ENCODE assay signal across 13 mouse cellular contexts in genomic region chr5:96922716-96923076, GRCm38 (mm10).
DNase-seq lines count a peak whose midpoint lies in the region; ATAC-seq and TF ChIP-seq lines count a peak whose summit lies in the region.
"Had no signal": no experiment of that assay in that cellular context is flagged by ENCODE, and none has a peak within 500 bp of the region (broad histone marks: within the 10 kb centered on the region; RNA-seq: fewer than 3 reads in every experiment).

No protein-coding gene starts in this region.

- no peak for ATAC-seq in hindbrain, embryonic 16.5 days
- ATAC-seq in hindbrain, embryonic 11.5 days (ENCODE audit: low FRiP score) = no peak
- ATAC-seq in midbrain, embryonic 14.5 days (ENCODE audit: low FRiP score, low TSS enrichment) = no peak
- ATAC-seq in midbrain, postnatal 0 days (ENCODE audit: low FRiP score) = no peak
- no peak for ATAC-seq in embryonic facial prominence, embryonic 13.5 days (ENCODE audit: insufficient number of reproducible peaks, insufficient read depth, low FRiP score, low TSS enrichment, low read depth)
- no peak for ATAC-seq in liver, embryonic 16.5 days (ENCODE audit: low read depth)
- ATAC-seq: activated CD4-positive, CD25-positive, alpha-beta regulatory T cell, adult 4 months; forebrain, embryonic 14.5 days; hindbrain, postnatal 0 days had no signal

- H3K27me3 ChIP-seq in hindbrain, embryonic 16.5 days (replicated peaks; ENCODE audit: control insufficient read depth, insufficient read depth, low read length) = no peaks in the 10 kb centered on the region
- H3K27me3 ChIP-seq in hindbrain, embryonic 11.5 days (ENCODE audit: control insufficient read depth, insufficient read depth, low read length) = no peaks in the 10 kb centered on the region
- H3K27me3 ChIP-seq in midbrain, embryonic 14.5 days (ENCODE audit: control insufficient read depth, insufficient read depth, low read length) = no peaks in the 10 kb centered on the region
- no peaks in the 10 kb centered on the region for H3K27me3 ChIP-seq in midbrain, postnatal 0 days (ENCODE audit: insufficient read depth, low read length)
- H3K27me3 ChIP-seq in embryonic facial prominence, embryonic 13.5 days = no peaks in the 10 kb centered on the region
- no peaks in the 10 kb centered on the region for H3K27me3 ChIP-seq in liver, embryonic 16.5 days (ENCODE audit: control insufficient read depth, insufficient read depth, low read depth, low read length)
- H3K27me3 ChIP-seq: midbrain, embryonic 12.5 days had no signal

- no peak for TF ChIP-seq CTCF in midbrain, postnatal 0 days (IDR thresholded peaks at IDR 0.05)

- H3K9ac ChIP-seq in hindbrain, embryonic 16.5 days (ENCODE audit: low read depth, low read length) = no peak overlapping the region
- H3K9ac ChIP-seq in hindbrain, embryonic 11.5 days (ENCODE audit: low read depth, low read length) = no peak overlapping the region
- no peak overlapping the region for H3K9ac ChIP-seq in midbrain, embryonic 14.5 days (replicated peaks; ENCODE audit: low read length)
- no peak overlapping the region for H3K9ac ChIP-seq in midbrain, postnatal 0 days (replicated peaks; ENCODE audit: low read length, poor library complexity, severe bottlenecking)
- no peak overlapping the region for H3K9ac ChIP-seq in embryonic facial prominence, embryonic 13.5 days
- peak overlapping the region; percentile 57; the same call in 1 of the 2 replicates for H3K9ac ChIP-seq in liver, embryonic 16.5 days (ENCODE audit: low read depth, low read length)
- H3K9ac ChIP-seq: midbrain, embryonic 12.5 days had no signal

- no peak overlapping the region for H3K4me3 ChIP-seq in hindbrain, embryonic 16.5 days (ENCODE audit: low read length)
- no peak overlapping the region for H3K4me3 ChIP-seq in hindbrain, embryonic 11.5 days (ENCODE audit: low read depth, low read length)
- H3K4me3 ChIP-seq in midbrain, embryonic 14.5 days (replicated peaks; ENCODE audit: low read depth, low read length) = no peak overlapping the region
- no peak overlapping the region for H3K4me3 ChIP-seq in midbrain, postnatal 0 days (ENCODE audit: low read depth, low read length)
- H3K4me3 ChIP-seq in embryonic facial prominence, embryonic 13.5 days = no peak overlapping the region
- no peak overlapping the region for H3K4me3 ChIP-seq in liver, embryonic 16.5 days (ENCODE audit: low read depth, low read length)
- H3K4me3 ChIP-seq: midbrain, embryonic 12.5 days had no signal

- no peaks in the 10 kb centered on the region; the same call in none of the 2 replicates for H3K4me1 ChIP-seq in hindbrain, embryonic 16.5 days (ENCODE audit: control insufficient read depth, insufficient read depth, low read depth, low read length)
- no peaks in the 10 kb centered on the region for H3K4me1 ChIP-seq in hindbrain, embryonic 11.5 days (replicated peaks; ENCODE audit: control insufficient read depth, insufficient read depth, low read length)
- H3K4me1 ChIP-seq in midbrain, embryonic 14.5 days (ENCODE audit: control insufficient read depth, insufficient read depth, low read length) = 0 out of 2 replicates have a peak, but pooled peaks cover 4% of the 10 kb centered on the region
- H3K4me1 ChIP-seq in midbrain, postnatal 0 days (ENCODE audit: insufficient read depth, low read length) = no peaks in the 10 kb centered on the region
- peaks cover 13% of the 10 kb centered on the region; the same call in 1 of the 2 replicates for H3K4me1 ChIP-seq in embryonic facial prominence, embryonic 13.5 days
- peaks cover 65% of the 10 kb centered on the region for H3K4me1 ChIP-seq in liver, embryonic 16.5 days (ENCODE audit: control insufficient read depth, low read depth, low read length)
- H3K4me1 ChIP-seq: midbrain, embryonic 12.5 days had no signal

- H3K27ac ChIP-seq in hindbrain, embryonic 16.5 days (ENCODE audit: low read depth, low read length) = peak overlapping the region; percentile 54
- no peak overlapping the region for H3K27ac ChIP-seq in hindbrain, embryonic 11.5 days (ENCODE audit: low read depth, low read length)
- H3K27ac ChIP-seq in midbrain, embryonic 14.5 days (replicated peaks; ENCODE audit: low read depth, low read length) = no peak overlapping the region
- no peak overlapping the region for H3K27ac ChIP-seq in midbrain, postnatal 0 days (ENCODE audit: low read depth, low read length)
- H3K27ac ChIP-seq in embryonic facial prominence, embryonic 13.5 days = 0 out of 2 replicates have a peak overlapping the region, but pooled peaks have one; percentile 24
- H3K27ac ChIP-seq in liver, embryonic 16.5 days (ENCODE audit: low read length) = peak overlapping the region; percentile 99
- H3K27ac ChIP-seq: hindbrain, postnatal 0 days; midbrain, embryonic 12.5 days had no signal

- H3K4me2 ChIP-seq in hindbrain, embryonic 16.5 days (ENCODE audit: low read length) = no peak overlapping the region
- no peak overlapping the region for H3K4me2 ChIP-seq in hindbrain, embryonic 11.5 days (replicated peaks; ENCODE audit: low read depth, low read length)
- no peak overlapping the region for H3K4me2 ChIP-seq in midbrain, embryonic 14.5 days (ENCODE audit: low read length)
- no peak overlapping the region for H3K4me2 ChIP-seq in midbrain, postnatal 0 days (ENCODE audit: low read depth, low read length, poor library complexity, severe bottlenecking)
- no peak overlapping the region for H3K4me2 ChIP-seq in embryonic facial prominence, embryonic 13.5 days
- H3K4me2 ChIP-seq in liver, embryonic 16.5 days (ENCODE audit: low read depth, low read length) = 0 out of 2 replicates have a peak overlapping the region, but pooled peaks have one; percentile 63
- H3K4me2 ChIP-seq: midbrain, embryonic 12.5 days had no signal

- H3K36me3 ChIP-seq in hindbrain, embryonic 16.5 days (ENCODE audit: control insufficient read depth, insufficient read depth, low read length) = no peaks in the 10 kb centered on the region
- no peaks in the 10 kb centered on the region for H3K36me3 ChIP-seq in hindbrain, embryonic 11.5 days (ENCODE audit: control insufficient read depth, insufficient read depth, low read length)
- H3K36me3 ChIP-seq in midbrain, embryonic 14.5 days (ENCODE audit: control insufficient read depth, insufficient read depth, low read length) = no peaks in the 10 kb centered on the region
- H3K36me3 ChIP-seq in midbrain, postnatal 0 days (ENCODE audit: insufficient read depth, low read length) = no peaks in the 10 kb centered on the region
- H3K36me3 ChIP-seq in embryonic facial prominence, embryonic 13.5 days = no peaks in the 10 kb centered on the region
- H3K36me3 ChIP-seq in liver, embryonic 16.5 days (ENCODE audit: control insufficient read depth, insufficient read depth) = no peaks in the 10 kb centered on the region
- H3K36me3 ChIP-seq: midbrain, embryonic 12.5 days had no signal

- no peaks in the 10 kb centered on the region for H3K9me3 ChIP-seq in hindbrain, embryonic 16.5 days (ENCODE audit: control insufficient read depth, low read length)
- H3K9me3 ChIP-seq in hindbrain, embryonic 11.5 days (ENCODE audit: control insufficient read depth, low read length) = no peaks in the 10 kb centered on the region
- H3K9me3 ChIP-seq in midbrain, embryonic 14.5 days (ENCODE audit: control insufficient read depth, low read length) = no peaks in the 10 kb centered on the region
- no peaks in the 10 kb centered on the region for H3K9me3 ChIP-seq in midbrain, postnatal 0 days (ENCODE audit: low read length)
- H3K9me3 ChIP-seq in embryonic facial prominence, embryonic 13.5 days = no peaks in the 10 kb centered on the region
- H3K9me3 ChIP-seq in liver, embryonic 16.5 days (replicated peaks; ENCODE audit: control insufficient read depth, low read length) = no peaks in the 10 kb centered on the region
- H3K9me3 ChIP-seq: midbrain, embryonic 12.5 days had no signal

- no peak for DNase-seq in hindbrain, embryonic 11.5 days (ENCODE audit: low spot score)
- DNase-seq in midbrain, embryonic 14.5 days = peak; percentile 19
- DNase-seq in midbrain, postnatal 0 days (ENCODE audit: low spot score) = no peak
- no peak for DNase-seq in cerebellum, adult 11 months
- DNase-seq in urinary bladder, postnatal 10 days (ENCODE audit: low spot score) = no peak
- DNase-seq: thymus, postnatal 25 days had no signal

- 58% methylated on average over 4 of the region's 4 CpGs for WGBS in hindbrain, embryonic 16.5 days
- 52% methylated on average over 4 of the region's 4 CpGs for WGBS in hindbrain, embryonic 11.5 days
- WGBS in midbrain, embryonic 14.5 days = 50% methylated on average over 4 of the region's 4 CpGs
- 62% methylated on average over 4 of the region's 4 CpGs for WGBS in midbrain, postnatal 0 days
- 59% methylated on average over 4 of the region's 4 CpGs for WGBS in embryonic facial prominence, embryonic 13.5 days
- WGBS in liver, embryonic 16.5 days (ENCODE audit: insufficient replicate concordance) = 50% methylated on average over 4 of the region's 4 CpGs

Comparison
In these comparisons a context has a peak if more than half of its experiments do, and no peak if none do; other contexts are left out.
1. H3K27ac ChIP-seq: peak in hindbrain, embryonic 16.5 days (single experiment), embryonic facial prominence, embryonic 13.5 days (single experiment) and liver, embryonic 16.5 days (single experiment); none in hindbrain, embryonic 11.5 days (single experiment), midbrain, embryonic 14.5 days (single experiment) and midbrain, postnatal 0 days (single experiment).